Mouse (Mus musculus) kidney, postnatal 4 days (tissue): Measurements from ENCODE around the gene Plxna1.

Source experiments
- DNase-seq, 2 experiments: peaks; one replicate each; pipeline ENCODE4 v3.0.0; 2021; ENCODE audit warnings: mixed read lengths in 2 of 2

Gene Plxna1

GRCm38 (mm10) chr6:89360709-89361417 lies 1.6 kb downstream of the Plxna1 start:
- DNase-seq = no peak

- DNase-seq = peak in 1 of 2 experiments; percentile 42
These were observed 2.4 kb downstream of the Plxna1 start for GRCm38 (mm10) chr6:89359771-89360708.

GRCm38 (mm10) chr6:89359192-89359591 lies 3.2 kb downstream of the Plxna1 start:
- no peak for DNase-seq

- no peak for DNase-seq
These were observed 6.8 kb downstream of the Plxna1 start for GRCm38 (mm10) chr6:89355661-89356060.

- DNase-seq = no peak
These were observed 7.7 kb downstream of the Plxna1 start for GRCm38 (mm10) chr6:89354726-89355125.

GRCm38 (mm10) chr6:89354076-89354475 lies 8.3 kb downstream of the Plxna1 start:
- DNase-seq = no peak

GRCm38 (mm10) chr6:89353101-89353500 lies 9.3 kb downstream of the Plxna1 start:
- peak; percentile 34 to 61 for DNase-seq

GRCm38 (mm10) chr6:89351441-89352137 lies 10.8 kb downstream of the Plxna1 start:
- peak; percentile 69 to 83 for DNase-seq

GRCm38 (mm10) chr6:89350520-89350919 lies 11.9 kb downstream of the Plxna1 start:
- no peak for DNase-seq

- no peak for DNase-seq
These were observed 12.3 kb downstream of the Plxna1 start for GRCm38 (mm10) chr6:89350037-89350515.

- no peak for DNase-seq
These were observed 14.1 kb downstream of the Plxna1 start for GRCm38 (mm10) chr6:89348363-89348762.

- DNase-seq = no peak
These were observed 14.6 kb downstream of the Plxna1 start for GRCm38 (mm10) chr6:89347792-89348191.

GRCm38 (mm10) chr6:89345855-89346254 lies 16.6 kb downstream of the Plxna1 start:
- peak in 1 of 2 experiments; percentile 35 for DNase-seq

GRCm38 (mm10) chr6:89345486-89345785 lies 17.0 kb downstream of the Plxna1 start:
- DNase-seq = no peak

- DNase-seq = peak; percentile 93 to 96
These were observed 17.6 kb downstream of the Plxna1 start for GRCm38 (mm10) chr6:89344613-89345485.

- peak in 1 of 2 experiments; percentile 56 for DNase-seq
These were observed 20.4 kb downstream of the Plxna1 start for GRCm38 (mm10) chr6:89341981-89342380.

- peak; percentile 65 to 75 for DNase-seq
These were observed 23.0 kb downstream of the Plxna1 start for GRCm38 (mm10) chr6:89339447-89339846.

GRCm38 (mm10) chr6:89338733-89339132 lies 23.7 kb downstream of the Plxna1 start:
- no peak for DNase-seq

- DNase-seq = no peak
These were observed 24.8 kb downstream of the Plxna1 start for GRCm38 (mm10) chr6:89337574-89337973.

GRCm38 (mm10) chr6:89333964-89334702 lies 28.3 kb downstream of the Plxna1 start:
- DNase-seq = no peak

GRCm38 (mm10) chr6:89330957-89331356 lies 31.5 kb downstream of the Plxna1 start:
- DNase-seq = no peak
